Mouse (Mus musculus) gastrocnemius, postnatal 10 days (tissue): ENCODE results near the gene Kat8. TPM values are rescaled to one million over a fixed set of nuclear protein-coding genes. Genes with fewer than 3 reads are reported as not detected.
"Not testable (repeated sequence)": the region's sequence is repeated elsewhere in the genome, so short reads cannot be mapped to it uniquely, and the experiment has no call there.

ENCODE experiments used
- DNase-seq: peaks from one replicate; pipeline ENCODE4 v3.0.0; 2021; ENCODE audit warnings: mixed read lengths
- total RNA-seq, 2 experiments: library from RNA; stranded (reverse); gene quantifications; 2 replicates each; pipeline ENCODE4 v1.2.3; 2021

Gene Kat8
- total RNA-seq, 2 experiments from 2014 or later, result 12.9 to 16.7 TPM

- DNase-seq, result no peak
Measured at GRCm38 (mm10) chr7:127931351-127932135, 19.2 kb downstream of the Kat8 start.

- DNase-seq, result no peak
Measured at GRCm38 (mm10) chr7:127932273-127933031, 20.1 kb downstream of the Kat8 start.

GRCm38 (mm10) chr7:127934075-127934474, 21.8 kb downstream of the Kat8 start:
- DNase-seq, result no peak

GRCm38 (mm10) chr7:127935028-127935722, 22.9 kb downstream of the Kat8 start:
- peak; percentile 96 for DNase-seq

- DNase-seq, result no peak
Measured at GRCm38 (mm10) chr7:127935748-127936159, 23.4 kb downstream of the Kat8 start.

- no peak for DNase-seq
Measured at GRCm38 (mm10) chr7:127936216-127936884, 24.0 kb downstream of the Kat8 start.

- not testable (repeated sequence) for DNase-seq
Measured at GRCm38 (mm10) chr7:127942097-127942496, 29.8 kb downstream of the Kat8 start.

GRCm38 (mm10) chr7:127944614-127945013, 32.3 kb downstream of the Kat8 start:
- no peak for DNase-seq

- DNase-seq, result no peak
Measured at GRCm38 (mm10) chr7:127946470-127947023, 34.2 kb downstream of the Kat8 start, which contains the start of gene Prss36. Gene Prss36, minus strand, starts transcription at chr7:127946725.

GRCm38 (mm10) chr7:127952864-127953581, 40.7 kb downstream of the Kat8 start:
- no peak for DNase-seq

GRCm38 (mm10) chr7:127959364-127959763, 47.0 kb downstream of the Kat8 start:
- no peak for DNase-seq

GRCm38 (mm10) chr7:127966371-127966918, 54.1 kb downstream of the Kat8 start:
- DNase-seq, result no peak

GRCm38 (mm10) chr7:127967004-127967921, 54.9 kb downstream of the Kat8 start, which contains the start of gene Fus:
Gene Fus, plus strand, starts transcription at chr7:127967457.
- peak; percentile 99 for DNase-seq

- peak; percentile 87 for DNase-seq
Measured at GRCm38 (mm10) chr7:127967922-127968828, 55.9 kb downstream of the Kat8 start.

- DNase-seq, result no peak
Measured at GRCm38 (mm10) chr7:127974413-127974930, 62.2 kb downstream of the Kat8 start.
